In the genomic region with DNA sequence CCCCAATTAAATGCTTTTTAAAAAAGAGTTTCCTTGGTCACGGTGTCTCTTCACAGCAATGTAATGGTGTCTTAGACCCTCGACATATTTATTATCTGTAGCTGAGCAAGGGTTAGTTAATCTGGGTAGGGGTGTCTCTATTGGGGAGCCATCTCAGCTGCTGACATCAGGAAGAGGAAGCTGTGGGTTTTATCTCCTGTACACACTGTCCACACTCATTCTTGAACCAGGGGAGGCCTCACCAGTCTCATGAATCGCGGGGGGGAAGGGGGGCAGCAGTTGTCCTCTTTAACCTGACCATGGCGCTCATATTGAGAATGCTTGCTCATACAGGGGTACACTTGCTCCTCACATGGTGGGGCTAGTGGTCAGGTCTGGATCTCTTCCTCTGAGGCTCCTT, we compare ENCODE assay signal across 23 mouse cellular contexts. TPM values are rescaled to one million over a fixed set of nuclear protein-coding genes. Genes with fewer than 3 reads are reported as not detected.
A peak's percentile ranks its signal among the peaks of the same experiment; 100 is the strongest.
DNase-seq lines count a peak whose midpoint lies in the region; TF ChIP-seq lines count a peak whose summit lies in the region.
"Had no signal": no experiment of that assay in that cellular context is flagged by ENCODE, and none has a peak within 500 bp of the region (broad histone marks: within the 10 kb centered on the region; RNA-seq: fewer than 3 reads in every experiment).

No protein-coding gene starts in this region.

- TF ChIP-seq CTCF in testis, adult 2 months (IDR thresholded peaks at IDR 0.05; ENCODE audit: control insufficient read depth, insufficient read depth, insufficient replicate concordance, low read depth, low read length), result no peak

- no peak overlapping the region for H3K27ac ChIP-seq in testis, adult 2 months (ENCODE audit: control insufficient read depth, insufficient read depth, low read depth, low read length)
- H3K27ac ChIP-seq: embryonic facial prominence, embryonic 15.5 days; forebrain, embryonic 10.5 days; hindbrain, embryonic 15.5 days had no signal

- no peaks in the 10 kb centered on the region for H3K27me3 ChIP-seq in testis, adult 2 months (ENCODE audit: control insufficient read depth, insufficient read depth, low read length)
- no peaks in the 10 kb centered on the region for H3K27me3 ChIP-seq in megakaryocyte, embryonic 14.5 days (replicated peaks)
- H3K27me3 ChIP-seq: embryonic facial prominence, embryonic 15.5 days; heart, embryonic 12.5 days; hindbrain, embryonic 15.5 days had no signal

- peaks cover 13% of the 10 kb centered on the region for H3K4me1 ChIP-seq in testis, adult 2 months (ENCODE audit: control insufficient read depth, insufficient read depth, low read length)
- peaks cover 68% of the 10 kb centered on the region for H3K4me1 ChIP-seq in megakaryocyte, embryonic 14.5 days
- H3K4me1 ChIP-seq: embryonic facial prominence, embryonic 15.5 days; hindbrain, embryonic 15.5 days had no signal

- TF ChIP-seq POLR2A in testis, adult 2 months (IDR thresholded peaks at IDR 0.05; ENCODE audit: control insufficient read depth, low read depth, low read length), result no peak

- peaks cover 1% of the 10 kb centered on the region; the same call in 1 of the 2 replicates for H3K36me3 ChIP-seq in testis, adult 2 months (ENCODE audit: control insufficient read depth, insufficient read depth, low read length)
- H3K36me3 ChIP-seq in megakaryocyte, embryonic 14.5 days (replicated peaks; ENCODE audit: low read length), result peaks cover 36% of the 10 kb centered on the region
- H3K36me3 ChIP-seq: embryonic facial prominence, embryonic 15.5 days; forebrain, embryonic 10.5 days; heart, embryonic 12.5 days; hindbrain, embryonic 15.5 days had no signal

- peaks cover 35% of the 10 kb centered on the region for H3K9me3 ChIP-seq in megakaryocyte, embryonic 14.5 days
- H3K9me3 ChIP-seq: embryonic facial prominence, embryonic 15.5 days; forebrain, embryonic 10.5 days; hindbrain, embryonic 15.5 days had no signal

- DNase-seq in testis, postnatal 10 days (ENCODE audit: low spot score), result no peak
- DNase-seq in MEL-GATA-1-ER (ENCODE audit: extremely low read depth, low read depth), result peak; percentile 90
- no peak for DNase-seq in spleen, postnatal 36 days (ENCODE audit: low spot score in 2 of 2)
- DNase-seq in right cerebral cortex, postnatal 36 days (ENCODE audit: low spot score in 2 of 2), result no peak
- DNase-seq in frontal cortex, postnatal 10 days (ENCODE audit: low spot score in 2 of 2), result no peak
- DNase-seq: adrenal gland, adult 8-10 months; adrenal gland, postnatal 36 days; B cell, adult 2 months; cerebellum, adult 2 months; cerebellum, postnatal 10 days; embryo, embryonic 11 days had no signal

- peak overlapping the region; percentile 90 for H3K4me3 ChIP-seq in testis, adult 2 months (ENCODE audit: control insufficient read depth, low read depth, low read length)
- H3K4me3 ChIP-seq in megakaryocyte, embryonic 14.5 days (replicated peaks), result peak overlapping the region; percentile 40
- H3K4me3 ChIP-seq: embryonic facial prominence, embryonic 15.5 days; erythroblast, embryonic 14.5 days; forebrain, embryonic 10.5 days; heart, embryonic 12.5 days; hindbrain, embryonic 15.5 days had no signal

RNA-seq across cellular contexts. Expression of a gene that starts 1.4 kb away (rescaled TPM):
- 250 and 260 TPM in 2 replicates for polyA plus RNA-seq in testis, adult 2 months (2012; rRNA removed)
- polyA plus RNA-seq in megakaryocyte, embryonic 14.5 days (2012; ENCODE audit: insufficient read depth, low replicate concordance), result 0.19 TPM in 1 of 2 replicates, not detected in the other
- polyA plus RNA-seq: CD4-positive, CD25-positive, alpha-beta regulatory T cell, adult 4 months; cerebellum, adult 2 months; embryonic facial prominence, embryonic 11.5 days; embryonic facial prominence, embryonic 15.5 days; erythroblast, embryonic 14.5 days; forebrain, embryonic 10.5 days; forebrain, embryonic 14.5 days; heart, embryonic 16.5 days; hindbrain, embryonic 11.5 days; hindbrain, embryonic 15.5 days had no signal

RNA-seq across cellular contexts. Expression of a gene that starts 26.1 kb away (rescaled TPM):
- polyA plus RNA-seq in testis, adult 2 months (2012; rRNA removed), result 25.2 and 37.6 TPM in 2 replicates
- 1.2 TPM in 1 of 2 replicates, not detected in the other for polyA plus RNA-seq in megakaryocyte, embryonic 14.5 days (2012; ENCODE audit: insufficient read depth, low replicate concordance)

RNA-seq across cellular contexts. Expression of a gene that starts 47.6 kb away (rescaled TPM):
- 9.0 and 9.2 TPM in 2 replicates for polyA plus RNA-seq in testis, adult 2 months (2012; rRNA removed)
- polyA plus RNA-seq in megakaryocyte, embryonic 14.5 days (2012; ENCODE audit: insufficient read depth, low replicate concordance), result 49.2 and 62.7 TPM in 2 replicates

Comparison
In these comparisons a context has a peak if more than half of its experiments do, and no peak if none do; other contexts are left out.
1. RNA of a gene that starts 1.4 kb away (polyA plus RNA-seq): 250 to 260 TPM in testis, adult 2 months; 0.19 TPM in megakaryocyte, embryonic 14.5 days; every median in the first group is over 100 times any median in the second.
2. RNA of a gene that starts 26.1 kb away (polyA plus RNA-seq): 25.2 to 37.6 TPM in testis, adult 2 months; 1.2 TPM in megakaryocyte, embryonic 14.5 days; every median in the first group is over 10 times any median in the second.